Mouse (Mus musculus): ENCODE measurements around the gene Olfr1341.

The Olfr1341 gene

GRCm38 (mm10) chr4:118703223-118703622, at the start of gene Olfr1341:
Olfr1341 (plus strand) TSS chr4:118703523.
- in situ Hi-C loops (cut with MboI; ENCODE audit: low pct_unique_long_range_greater_than_20kb in 1 of 2, low sequenced_read_pairs in 2 of 2, unreplicated experiment in 1 of 2) = no loop called here

DNA sequence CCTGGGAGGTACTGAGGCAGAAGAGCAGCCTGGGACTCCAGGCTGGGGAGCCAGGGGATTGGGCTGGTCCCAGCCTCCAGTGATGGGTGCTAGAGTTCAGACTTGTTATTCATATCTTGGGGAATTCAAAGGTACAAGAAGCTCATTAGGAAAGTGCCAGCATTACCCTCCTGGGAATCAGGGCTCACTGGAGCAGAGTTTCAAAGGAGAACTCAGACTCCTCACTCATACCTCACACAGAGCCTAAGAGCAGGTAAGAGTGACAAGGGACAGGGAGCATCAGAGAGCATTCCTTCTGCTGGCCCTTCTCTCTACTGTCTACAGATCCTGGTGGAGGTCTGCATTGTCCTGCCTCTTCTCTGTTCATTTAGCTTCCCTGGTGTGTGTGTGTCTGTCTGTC, 44.7 kb upstream of the Olfr1341 start, which contains the start of gene Olfr62:
Olfr62 (plus strand) TSS at position 301 of the 400 bp plus-strand sequence.
- in situ Hi-C loops (cut with MboI; ENCODE audit: low pct_unique_long_range_greater_than_20kb in 1 of 2, low sequenced_read_pairs in 2 of 2, unreplicated experiment in 1 of 2) = no loop called here

GRCm38 (mm10) chr4:118687086-118687485, 16.2 kb upstream of the Olfr1341 start:
- in situ Hi-C loops (cut with MboI; ENCODE audit: low pct_unique_long_range_greater_than_20kb in 1 of 2, low sequenced_read_pairs in 2 of 2, unreplicated experiment in 1 of 2) = no loop called here

DNA sequence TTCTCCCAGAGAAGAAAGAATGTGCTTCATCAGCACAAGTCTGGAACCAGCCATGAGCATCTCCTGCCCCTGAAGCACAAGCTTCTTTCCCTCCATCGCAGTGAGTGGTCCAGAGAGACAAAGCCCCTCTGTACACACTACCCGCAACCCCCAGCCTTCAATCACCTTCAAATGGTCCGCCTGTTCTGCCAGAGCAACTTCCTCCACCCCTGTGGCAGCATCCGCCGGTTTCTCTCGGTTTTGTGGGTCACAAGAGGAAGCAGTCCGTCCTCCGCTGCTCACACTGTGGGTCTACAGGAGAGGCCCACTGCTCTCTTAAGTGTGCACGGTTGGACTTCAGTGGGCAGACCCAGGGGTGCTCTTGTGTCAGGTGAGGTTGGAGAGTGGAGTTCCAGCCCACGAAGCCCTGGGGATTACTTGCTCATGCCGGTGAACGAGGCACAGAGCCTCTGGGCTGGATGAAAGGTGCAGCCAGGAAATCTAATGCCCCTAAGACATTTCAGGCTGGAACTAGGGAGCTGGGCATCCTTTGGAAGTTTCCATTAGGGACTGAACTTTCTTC, 10.8 kb upstream of the Olfr1341 start, which contains the start of gene Olfr1342:
Olfr1342 (minus strand) TSS at position 345 of the 562 bp plus-strand sequence.
- in situ Hi-C loops (cut with MboI; ENCODE audit: low pct_unique_long_range_greater_than_20kb in 1 of 2, low sequenced_read_pairs in 2 of 2, unreplicated experiment in 1 of 2) = no loop called here

GRCm38 (mm10) chr4:118693812-118694211, 9.5 kb upstream of the Olfr1341 start:
- in situ Hi-C loops (cut with MboI; ENCODE audit: low pct_unique_long_range_greater_than_20kb in 1 of 2, low sequenced_read_pairs in 2 of 2, unreplicated experiment in 1 of 2) = no loop called here

GRCm38 (mm10) chr4:118708086-118708485, 4.8 kb downstream of the Olfr1341 start:
- in situ Hi-C loops (cut with MboI; ENCODE audit: low pct_unique_long_range_greater_than_20kb in 1 of 2, low sequenced_read_pairs in 2 of 2, unreplicated experiment in 1 of 2) = no loop called here

DNA sequence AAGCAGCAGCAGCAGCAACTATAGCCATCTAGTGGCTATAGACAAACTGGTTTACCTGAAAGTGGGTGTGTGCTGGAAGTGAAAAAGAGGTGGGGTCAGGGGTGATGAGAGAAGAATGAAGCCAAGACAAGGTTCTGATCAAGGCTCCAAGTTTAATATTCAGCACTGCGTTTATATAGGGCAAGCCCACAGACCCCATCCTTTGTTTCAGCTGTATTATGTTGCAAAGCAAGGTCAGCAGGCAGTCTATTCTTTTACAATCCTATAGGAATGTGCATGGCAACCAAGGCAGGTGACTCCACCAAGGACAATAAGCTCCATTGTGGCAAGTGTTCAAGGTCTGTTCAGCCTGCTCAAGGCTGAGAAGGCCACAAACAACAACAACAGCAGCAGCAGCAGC, 8.3 kb downstream of the Olfr1341 start:
- in situ Hi-C loops (cut with MboI; ENCODE audit: low pct_unique_long_range_greater_than_20kb in 1 of 2, low sequenced_read_pairs in 2 of 2, unreplicated experiment in 1 of 2) = no loop called here

- in situ Hi-C loops (cut with MboI; ENCODE audit: low pct_unique_long_range_greater_than_20kb in 1 of 2, low sequenced_read_pairs in 2 of 2, unreplicated experiment in 1 of 2) = no loop called here
Measured at GRCm38 (mm10) chr4:118719838-118720237, 16.5 kb downstream of the Olfr1341 start, which contains the start of gene Olfr1340. Olfr1340 (plus strand) TSS chr4:118720138.

GRCm38 (mm10) chr4:118721742-118722483, 18.6 kb downstream of the Olfr1341 start:
- in situ Hi-C loops (cut with MboI; ENCODE audit: low pct_unique_long_range_greater_than_20kb in 1 of 2, low sequenced_read_pairs in 2 of 2, unreplicated experiment in 1 of 2) = no loop called here

GRCm38 (mm10) chr4:118731875-118732274, 28.6 kb downstream of the Olfr1341 start, which contains the start of gene Olfr1339:
Olfr1339 (plus strand) TSS chr4:118732175.
- in situ Hi-C loops (cut with MboI; ENCODE audit: low pct_unique_long_range_greater_than_20kb in 1 of 2, low sequenced_read_pairs in 2 of 2, unreplicated experiment in 1 of 2) = loop anchor here in 1 of 2 experiments (25.0 kb wide), 1 partner anchor 430 kb away; the partner anchor contains the start of gene Zfp691

- in situ Hi-C loops (cut with MboI; ENCODE audit: low pct_unique_long_range_greater_than_20kb in 1 of 2, low sequenced_read_pairs in 2 of 2, unreplicated experiment in 1 of 2) = loop anchor here in 1 of 2 experiments (25.0 kb wide), 1 partner anchor 423 kb away; the partner anchor contains the start of gene Zfp691
Measured at GRCm38 (mm10) chr4:118739574-118739973, 36.3 kb downstream of the Olfr1341 start.

DNA sequence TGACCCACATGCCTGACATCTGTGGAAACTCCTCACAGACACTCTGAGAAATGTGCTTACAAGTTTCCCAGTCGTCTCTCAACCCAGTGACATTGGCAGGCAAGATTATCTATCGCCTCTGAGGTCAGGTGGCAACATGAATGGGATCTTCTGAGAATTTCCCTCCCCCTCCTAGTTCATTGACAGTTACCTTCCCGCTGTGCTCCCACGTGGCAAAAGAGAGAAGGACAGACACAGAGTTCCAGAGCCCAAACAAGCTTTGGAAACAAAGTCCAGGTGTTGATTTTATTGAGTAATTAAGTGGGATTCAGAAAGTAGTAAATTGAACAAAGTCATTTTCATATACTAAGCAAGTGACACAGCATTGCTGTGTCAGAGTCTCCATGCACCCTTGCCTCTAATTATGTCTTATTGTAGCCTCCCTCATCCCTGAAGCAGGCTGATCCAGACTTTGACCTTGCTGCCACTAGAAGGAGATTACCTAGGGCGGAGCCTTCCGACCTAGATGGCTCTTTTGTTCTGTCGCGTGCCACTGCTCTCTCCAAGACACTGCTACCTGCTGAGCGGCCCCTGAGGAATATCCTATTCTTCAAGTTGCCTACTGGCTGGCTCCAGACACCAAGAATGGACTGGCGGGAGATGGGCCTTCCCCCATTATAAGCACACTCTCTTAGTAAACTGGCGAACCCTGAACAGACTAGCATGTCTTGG, 37.8 kb downstream of the Olfr1341 start:
- in situ Hi-C loops (cut with MboI; ENCODE audit: low pct_unique_long_range_greater_than_20kb in 1 of 2, low sequenced_read_pairs in 2 of 2, unreplicated experiment in 1 of 2) = loop anchor here in 1 of 2 experiments (25.0 kb wide), 1 partner anchor 421 kb away; the partner anchor contains the start of gene Zfp691

DNA sequence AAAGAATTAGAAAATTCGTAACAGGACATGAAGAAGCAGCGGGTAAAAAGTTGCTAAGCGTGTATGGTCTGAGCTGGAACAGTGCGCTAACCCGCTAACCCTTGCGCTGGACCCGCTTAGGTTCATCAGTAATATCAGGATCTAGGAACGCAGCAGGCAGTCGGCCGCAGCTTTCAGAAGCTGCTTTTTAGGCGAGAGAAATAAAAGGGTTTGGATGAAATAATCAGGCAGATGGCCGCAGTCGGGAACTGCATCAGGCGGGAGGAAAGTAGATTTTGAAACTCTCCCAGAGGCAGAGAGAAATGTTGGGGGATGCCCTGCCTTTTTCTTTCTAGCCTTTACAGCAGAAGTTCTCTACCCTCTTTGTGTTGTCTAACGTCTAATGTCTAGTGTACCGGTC, 38.6 kb downstream of the Olfr1341 start:
- in situ Hi-C loops (cut with MboI; ENCODE audit: low pct_unique_long_range_greater_than_20kb in 1 of 2, low sequenced_read_pairs in 2 of 2, unreplicated experiment in 1 of 2) = loop anchor here in 1 of 2 experiments (25.0 kb wide), 1 partner anchor 420 kb away; the partner anchor contains the start of gene Zfp691

- in situ Hi-C loops (cut with MboI; ENCODE audit: low pct_unique_long_range_greater_than_20kb in 1 of 2, low sequenced_read_pairs in 2 of 2, unreplicated experiment in 1 of 2) = no loop called here
Measured at GRCm38 (mm10) chr4:118758637-118759036, 55.3 kb downstream of the Olfr1341 start, which contains the start of gene Olfr1338. Olfr1338 (minus strand) TSS chr4:118758737.

Measured in mouse embryonic stem cell (cell line).